Mouse (Mus musculus) CD4-positive, CD25-positive, alpha-beta regulatory T cell, adult 4 months (primary cell): Measurements from ENCODE around the gene Parp6. TPM values are rescaled to one million over a fixed set of nuclear protein-coding genes. Genes with fewer than 3 reads are reported as not detected.

Source experiments
- ATAC-seq: one replicate; pipeline ENCODE4 v1.8.0; 2017
- polyA plus RNA-seq, 2 experiments: library from polyadenylated mRNA; unstranded; fragments of 100-300 nt; shearing (Covaris generic); gene quantifications; one replicate each; pipeline ENCODE4 v1.2.1; 2017

Gene Parp6
- polyA plus RNA-seq, 2 experiments from 2014 or later, result 35.0 to 53.6 TPM

DNA sequence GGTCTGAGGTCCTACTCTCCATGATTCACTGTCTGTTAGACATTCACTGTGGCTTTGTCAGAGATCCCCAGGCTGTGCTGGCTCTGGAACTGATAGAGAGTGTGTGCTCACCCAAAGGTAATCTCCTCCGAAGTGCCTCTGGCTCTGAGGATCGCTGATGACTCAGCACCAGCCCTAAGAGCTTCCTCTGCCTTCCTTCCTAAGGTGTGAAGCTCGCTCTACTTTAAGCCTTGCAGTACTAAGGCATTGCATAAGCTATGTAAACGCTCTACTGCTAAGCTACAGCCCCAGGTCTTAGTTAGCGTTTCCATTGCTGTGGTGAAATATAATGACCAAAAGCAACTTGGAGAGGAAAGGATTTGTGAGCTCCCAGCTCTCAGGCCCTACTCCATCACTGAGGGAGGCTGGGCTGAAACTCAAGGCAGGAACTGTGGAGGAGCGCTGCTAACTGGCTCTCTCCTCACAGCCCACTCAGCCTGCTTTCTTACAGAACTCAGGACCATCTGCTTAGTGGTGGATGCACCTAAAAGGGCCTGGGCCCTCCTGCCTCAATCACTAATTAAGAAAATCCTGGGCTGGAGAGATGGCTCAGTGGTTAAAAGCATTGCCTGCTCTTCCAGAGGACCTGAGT, 70.4 kb downstream of the Parp6 start:
- ATAC-seq, result no peak

DNA sequence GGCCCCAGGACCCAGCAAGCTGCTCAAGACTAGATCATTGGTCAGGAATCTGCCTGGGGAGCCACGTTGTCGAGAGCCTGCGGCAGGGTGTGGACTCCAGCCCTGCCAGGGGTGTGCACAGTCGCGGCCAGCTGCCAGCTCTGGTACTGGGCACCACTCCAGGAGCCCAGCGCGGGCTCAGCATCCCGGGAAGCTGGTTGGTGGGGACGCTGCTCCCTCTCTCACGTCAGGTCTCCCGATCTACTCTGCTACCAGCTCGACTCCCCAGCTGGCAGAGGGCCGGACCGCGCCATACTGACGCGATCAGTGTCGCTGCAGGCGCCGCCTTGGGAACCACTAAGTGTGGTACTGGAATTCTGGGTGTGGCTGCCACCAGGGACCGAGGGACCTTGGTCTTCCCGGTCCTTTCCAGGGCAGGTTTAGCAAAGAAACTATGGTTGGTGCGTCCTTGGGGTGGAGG, 74.6 kb downstream of the Parp6 start:
- no peak for ATAC-seq

DNA sequence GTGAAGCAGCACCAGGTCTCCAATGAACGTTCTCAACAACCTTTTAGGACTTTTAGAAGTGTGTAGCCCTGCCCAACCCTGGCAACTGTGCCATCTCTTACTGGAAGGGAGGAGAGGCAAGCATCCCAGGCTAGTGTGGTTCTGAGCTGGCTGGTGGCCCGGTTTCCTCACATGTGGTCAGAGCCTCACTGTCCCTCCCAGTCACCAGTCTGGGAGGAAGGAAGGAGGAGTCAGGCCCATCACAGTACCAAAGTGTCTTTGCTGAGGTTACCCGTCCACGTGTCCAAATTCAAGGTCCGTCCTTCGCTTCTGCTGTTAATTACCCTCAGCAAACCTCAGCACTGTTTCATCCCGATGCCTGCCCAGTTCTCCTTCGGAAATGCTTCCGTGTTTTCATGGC, 75.1 kb downstream of the Parp6 start:
- no peak for ATAC-seq

DNA sequence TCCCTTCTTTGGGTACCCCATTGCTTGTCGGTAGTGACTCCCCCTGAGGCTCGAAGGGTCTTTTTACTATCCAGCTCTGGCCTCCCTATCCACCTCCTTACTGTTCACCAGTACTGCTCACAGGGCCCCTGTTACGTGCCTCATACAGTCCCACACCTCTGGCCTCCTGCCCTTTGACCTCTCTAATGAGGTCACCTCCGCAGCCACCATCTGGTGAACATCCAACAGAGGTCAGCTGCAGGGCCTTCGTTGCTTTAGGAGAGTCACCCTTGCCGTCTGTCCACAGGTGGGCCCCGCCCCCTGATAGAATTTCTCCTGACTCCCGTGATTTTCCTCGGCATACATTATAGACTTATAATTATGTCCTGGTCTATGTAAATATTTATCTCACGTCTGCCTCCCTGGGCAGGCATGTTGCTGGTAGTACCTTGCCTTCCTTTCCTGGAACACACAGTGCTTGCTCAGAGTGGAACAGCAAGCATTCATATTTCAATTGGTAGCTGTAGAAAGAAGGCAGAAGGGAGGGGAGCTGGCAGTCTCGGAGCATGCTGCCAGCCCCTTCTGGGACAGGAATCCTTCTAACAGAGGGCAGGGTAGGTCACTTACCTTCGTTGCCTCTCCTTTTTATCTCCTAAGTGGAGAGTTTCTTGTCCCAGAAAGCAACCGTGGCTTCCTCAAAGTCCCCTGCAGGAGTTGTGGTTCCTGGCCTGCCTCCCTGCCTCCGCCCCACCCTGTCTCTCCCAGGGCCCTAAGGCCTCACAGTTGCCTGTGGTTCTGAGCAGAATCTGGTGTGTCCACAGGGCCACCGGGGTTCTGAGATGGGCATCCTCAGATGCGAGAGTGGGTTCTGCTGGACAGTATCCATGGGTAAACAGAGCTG, 77.7 kb downstream of the Parp6 start:
- no peak for ATAC-seq

DNA sequence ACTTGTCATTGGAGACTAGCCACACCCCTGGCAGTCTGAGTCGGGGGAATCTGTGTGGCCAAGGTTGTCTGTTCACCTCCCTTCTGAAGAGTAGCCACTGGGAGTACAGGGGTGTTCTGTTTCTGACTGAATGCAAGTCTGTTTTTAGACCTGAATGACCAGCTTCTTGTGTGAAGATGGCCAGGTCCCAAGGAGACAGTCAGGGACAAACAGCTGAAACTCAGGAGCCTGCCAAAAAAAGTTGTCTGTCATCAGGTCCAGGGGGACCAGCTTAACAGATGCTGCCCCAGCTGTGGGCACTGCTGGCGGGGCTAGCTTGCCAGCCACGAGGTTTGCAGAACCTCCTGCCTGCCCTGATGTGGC, 78.3 kb downstream of the Parp6 start:
- no peak for ATAC-seq

DNA sequence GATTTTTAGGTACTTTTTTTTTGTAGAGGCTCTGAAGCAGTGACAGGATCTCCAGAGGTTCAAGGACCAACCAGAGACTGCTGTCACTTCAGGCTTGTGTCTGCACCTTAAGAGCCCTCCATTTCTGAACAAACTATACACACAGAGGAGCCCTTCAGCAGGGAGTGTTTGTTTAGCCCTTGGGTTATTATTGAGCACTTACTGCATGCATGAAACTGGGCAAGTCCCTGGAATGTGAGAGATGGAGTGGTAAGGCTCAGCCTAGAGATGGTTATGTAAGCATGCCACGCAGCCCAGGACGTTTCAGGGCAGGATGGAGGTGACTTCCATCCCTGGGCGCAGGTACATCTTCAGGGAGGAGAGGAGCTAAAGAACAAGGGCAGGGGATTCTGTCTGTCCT, 79.3 kb downstream of the Parp6 start:
- no peak for ATAC-seq

Other genes with a start within 250 kb of the Parp6 start
- 10 to 100 TPM; 29.6 to 30.0 TPM for gene Arih1, start 130.7 kb upstream of the Parp6 start, polyA plus RNA-seq
- gene Hexa, start 77.7 kb upstream of the Parp6 start, polyA plus RNA-seq, result 10 to 100 TPM; 37.1 to 56.0 TPM
- 1 to 10 TPM in 1 of 2 experiments, under 1 TPM in 1; 0.89 to 1.4 TPM for gene Tmem202, start 77.4 kb upstream of the Parp6 start, polyA plus RNA-seq
- not detected for gene Celf6, start 39.4 kb upstream of the Parp6 start, polyA plus RNA-seq
- gene Pkm, start 39.1 kb downstream of the Parp6 start, polyA plus RNA-seq, result 1,000 to 10,000 TPM in 1 of 2 experiments, 100 to 1,000 TPM in 1; 810 to 1,266 TPM
- not detected for gene Gramd2, start 62.9 kb downstream of the Parp6 start, polyA plus RNA-seq
- 1 to 10 TPM; 6.4 to 7.2 TPM for gene Senp8, start 133.4 kb downstream of the Parp6 start, polyA plus RNA-seq
- 10 to 100 TPM; 42.0 to 61.6 TPM for gene Myo9a, start 133.6 kb downstream of the Parp6 start, polyA plus RNA-seq